Mouse (Mus musculus): ENCODE data around the gene Pon2.

The Pon2 gene

DNA sequence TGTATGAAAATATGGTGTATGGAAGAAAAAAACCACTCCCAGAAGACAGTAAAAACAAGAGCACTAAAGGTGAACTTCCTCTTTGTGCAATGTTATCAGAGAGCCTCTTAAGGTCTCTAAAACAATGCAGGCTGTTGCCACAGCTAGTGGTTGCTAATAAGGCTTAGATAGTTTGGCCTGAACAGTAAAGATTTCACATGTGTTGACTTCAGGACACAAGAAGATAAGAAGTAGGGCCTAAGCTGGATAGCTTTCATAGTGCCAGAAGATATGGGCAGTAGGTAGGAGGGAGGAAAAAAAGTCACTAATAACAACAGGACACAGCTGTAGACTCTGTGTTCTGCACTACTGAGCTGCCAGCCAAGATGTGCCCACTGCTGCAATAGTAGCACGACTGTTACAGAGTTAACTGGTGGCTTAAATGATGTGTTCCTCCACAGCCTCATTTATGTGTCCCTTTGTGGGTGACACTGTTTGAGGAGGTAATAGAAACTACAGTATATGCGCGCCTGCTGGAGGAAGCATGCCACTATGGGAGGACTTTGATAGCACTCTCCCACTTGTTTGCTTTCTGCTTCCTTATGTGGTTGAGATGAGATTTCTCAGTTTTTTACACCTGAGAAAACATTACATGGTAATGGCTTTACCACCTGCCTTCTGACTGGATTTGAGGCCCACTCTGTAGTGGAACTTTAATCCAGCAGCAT, 17.0 kb upstream of the Pon2 start:
- Histone ChIP-seq H3K4me1 (replicated peaks; ENCODE audit: low read depth, low read length) (no peaks in the 10 kb centered on the region), H3K9me3 (ENCODE audit: low read length) (peaks cover 41% of the 10 kb centered on the region), H3K36me3 (ENCODE audit: insufficient read depth, low read length) (peaks cover 5% of the 10 kb centered on the region; the same call in 1 of the 2 replicates), H3K27me3 (ENCODE audit: insufficient read depth, low read length) (no peaks in the 10 kb centered on the region), H3K4me3 (replicated peaks; ENCODE audit: low read length) (no peak overlapping the region)
- TF ChIP-seq CTCF (conservative IDR thresholded peaks at IDR 0.05; ENCODE audit: low read length) (no peak), POU5F1 (IDR thresholded peaks at IDR 0.05; ENCODE audit: borderline replicate concordance, low read length) (no peak), NANOG (IDR thresholded peaks at IDR 0.05; ENCODE audit: borderline replicate concordance, low read length) (no peak)

DNA sequence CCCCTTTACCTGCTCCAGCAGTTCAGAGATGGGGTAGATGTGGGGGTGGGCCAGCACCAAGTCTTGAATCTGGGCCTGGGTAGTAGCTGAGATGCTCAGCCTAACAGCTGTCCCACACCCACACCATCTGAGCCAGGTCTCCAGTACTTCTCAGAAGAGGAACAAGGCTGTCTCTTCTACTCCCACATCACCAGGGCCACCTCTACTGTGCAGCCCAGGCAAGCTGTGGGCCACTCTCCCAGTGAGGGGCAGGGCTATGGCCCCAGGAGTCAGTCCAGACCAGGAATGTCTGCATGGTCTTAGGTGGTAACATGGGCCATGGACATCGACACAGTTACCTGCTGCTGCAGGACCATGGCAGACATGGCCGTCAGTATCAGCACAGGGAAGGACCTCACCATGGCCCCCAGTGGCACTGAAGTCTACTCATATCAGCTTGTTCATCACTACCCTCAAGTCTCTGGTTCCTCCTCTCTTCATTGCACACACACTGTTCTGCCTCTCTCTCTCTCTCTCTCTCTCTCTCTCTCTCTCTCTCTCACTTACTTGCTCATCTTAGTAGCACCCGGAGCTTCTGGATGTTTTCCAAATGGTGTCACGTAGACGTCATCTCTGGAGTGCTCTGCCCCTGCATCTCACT, 15.8 kb upstream of the Pon2 start:
- Histone ChIP-seq H3K4me3 (replicated peaks; ENCODE audit: low read length) (no peak overlapping the region), H3K4me1 (replicated peaks; ENCODE audit: low read depth, low read length) (no peaks in the 10 kb centered on the region), H3K27me3 (ENCODE audit: insufficient read depth, low read length) (no peaks in the 10 kb centered on the region), H3K9me3 (ENCODE audit: low read length) (peaks cover 50% of the 10 kb centered on the region), H3K36me3 (ENCODE audit: insufficient read depth, low read length) (peaks cover 5% of the 10 kb centered on the region; the same call in 1 of the 2 replicates)
- TF ChIP-seq CTCF (conservative IDR thresholded peaks at IDR 0.05; ENCODE audit: low read length), result no peak
- TF ChIP-seq NANOG (IDR thresholded peaks at IDR 0.05; ENCODE audit: borderline replicate concordance, low read length), result no peak
- TF ChIP-seq POU5F1 (IDR thresholded peaks at IDR 0.05; ENCODE audit: borderline replicate concordance, low read length), result no peak

DNA sequence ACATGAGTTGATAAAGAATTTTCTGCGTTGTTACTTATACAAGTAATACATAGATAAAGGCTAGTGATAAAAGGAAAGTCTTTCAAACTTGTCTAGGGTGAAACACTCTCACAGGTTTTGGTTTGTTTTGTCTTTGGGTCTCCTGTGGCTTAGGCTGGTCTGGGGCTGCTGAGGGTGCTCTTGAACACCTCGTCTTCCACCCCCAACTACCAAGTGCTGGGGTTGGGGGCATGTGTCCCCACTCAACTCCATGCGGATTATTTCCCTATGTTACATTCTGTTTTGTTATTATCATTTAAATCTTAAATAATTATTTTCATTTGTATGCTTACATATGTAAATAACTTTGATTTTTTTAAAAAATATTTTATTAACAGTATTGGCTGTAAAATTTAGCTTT, 12.2 kb upstream of the Pon2 start:
- Histone ChIP-seq H3K9me3 (ENCODE audit: low read length) (peaks cover 36% of the 10 kb centered on the region), H3K36me3 (ENCODE audit: insufficient read depth, low read length) (peaks cover 5% of the 10 kb centered on the region; the same call in 1 of the 2 replicates), H3K27me3 (ENCODE audit: insufficient read depth, low read length) (no peaks in the 10 kb centered on the region), H3K4me1 (replicated peaks; ENCODE audit: low read depth, low read length) (0 out of 2 replicates have a peak, but pooled peaks cover 4% of the 10 kb centered on the region), H3K4me3 (replicated peaks; ENCODE audit: low read length) (no peak overlapping the region)
- TF ChIP-seq POU5F1 (IDR thresholded peaks at IDR 0.05; ENCODE audit: borderline replicate concordance, low read length) (no peak), NANOG (IDR thresholded peaks at IDR 0.05; ENCODE audit: borderline replicate concordance, low read length) (no peak), CTCF (conservative IDR thresholded peaks at IDR 0.05; ENCODE audit: low read length) (no peak)

DNA sequence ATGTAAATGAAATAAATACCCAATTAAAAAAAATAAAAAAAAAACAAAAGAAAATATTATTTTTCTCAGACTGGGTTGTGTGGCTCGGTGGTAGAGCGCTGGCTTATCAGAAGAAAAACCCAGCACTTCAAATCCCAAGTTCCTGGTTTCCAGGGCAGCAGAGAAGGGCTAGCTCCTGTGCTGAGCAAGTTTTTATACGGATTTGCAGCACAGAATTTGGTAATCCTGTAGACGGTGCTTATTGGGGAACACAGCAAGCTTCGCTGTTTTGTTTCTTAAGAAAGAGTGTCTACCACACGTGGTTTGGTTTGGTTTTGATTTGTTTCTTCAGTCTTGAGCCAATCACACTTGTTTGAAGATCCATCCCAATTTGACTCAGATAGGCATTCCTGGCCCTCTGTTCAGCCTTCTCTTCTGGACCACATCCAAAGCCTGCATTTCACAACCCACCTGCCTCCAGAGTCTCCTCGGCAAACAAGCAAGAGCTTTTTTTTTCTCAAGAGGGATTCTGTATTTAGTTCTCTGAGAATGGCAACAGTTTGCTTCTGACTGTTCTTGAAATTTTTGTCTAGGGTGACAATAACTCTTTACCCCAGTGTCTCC, 11.4 kb upstream of the Pon2 start:
- TF ChIP-seq NANOG (IDR thresholded peaks at IDR 0.05; ENCODE audit: borderline replicate concordance, low read length) (no peak), CTCF (conservative IDR thresholded peaks at IDR 0.05; ENCODE audit: low read length) (no peak), POU5F1 (IDR thresholded peaks at IDR 0.05; ENCODE audit: borderline replicate concordance, low read length) (no peak)
- H3K9me3 ChIP-seq (ENCODE audit: low read length), result peaks cover 29% of the 10 kb centered on the region
- no peaks in the 10 kb centered on the region for H3K27me3 ChIP-seq (ENCODE audit: insufficient read depth, low read length)
- H3K4me3 ChIP-seq (replicated peaks; ENCODE audit: low read length), result no peak overlapping the region
- H3K4me1 ChIP-seq (replicated peaks; ENCODE audit: low read depth, low read length), result 0 out of 2 replicates have a peak, but pooled peaks cover 4% of the 10 kb centered on the region
- H3K36me3 ChIP-seq (ENCODE audit: insufficient read depth, low read length), result peaks cover 5% of the 10 kb centered on the region; the same call in 1 of the 2 replicates

DNA sequence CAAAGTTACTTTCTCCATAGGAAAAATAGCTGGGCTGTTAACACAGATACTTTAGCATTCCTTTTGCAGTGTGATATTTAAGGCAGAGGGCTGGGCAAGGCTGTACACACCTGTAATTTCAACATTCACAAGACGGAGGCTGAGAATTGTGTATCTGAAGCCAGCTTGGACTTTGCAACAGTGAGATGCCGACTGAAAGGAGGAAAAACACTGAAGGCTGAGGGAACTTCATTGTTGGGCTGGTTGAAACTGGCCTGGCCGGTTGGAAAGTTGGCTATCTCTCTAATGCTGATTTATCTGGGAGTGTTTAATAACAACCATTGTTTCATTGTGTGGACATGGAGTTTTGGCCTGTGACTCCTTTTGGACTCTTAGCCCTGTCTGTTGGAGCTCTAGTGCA, 7.7 kb upstream of the Pon2 start:
- no peak for TF ChIP-seq NANOG (IDR thresholded peaks at IDR 0.05; ENCODE audit: borderline replicate concordance, low read length)
- no peak for TF ChIP-seq CTCF (conservative IDR thresholded peaks at IDR 0.05; ENCODE audit: low read length)
- TF ChIP-seq POU5F1 (IDR thresholded peaks at IDR 0.05; ENCODE audit: borderline replicate concordance, low read length), result no peak
- Histone ChIP-seq H3K4me3 (replicated peaks; ENCODE audit: low read length) (no peak overlapping the region), H3K4me1 (replicated peaks; ENCODE audit: low read depth, low read length) (0 out of 2 replicates have a peak, but pooled peaks cover 4% of the 10 kb centered on the region), H3K27me3 (ENCODE audit: insufficient read depth, low read length) (peaks cover under 1% of the 10 kb centered on the region; the same call in 1 of the 2 replicates), H3K9me3 (ENCODE audit: low read length) (peaks cover 15% of the 10 kb centered on the region), H3K36me3 (ENCODE audit: insufficient read depth, low read length) (no peaks in the 10 kb centered on the region)

DNA sequence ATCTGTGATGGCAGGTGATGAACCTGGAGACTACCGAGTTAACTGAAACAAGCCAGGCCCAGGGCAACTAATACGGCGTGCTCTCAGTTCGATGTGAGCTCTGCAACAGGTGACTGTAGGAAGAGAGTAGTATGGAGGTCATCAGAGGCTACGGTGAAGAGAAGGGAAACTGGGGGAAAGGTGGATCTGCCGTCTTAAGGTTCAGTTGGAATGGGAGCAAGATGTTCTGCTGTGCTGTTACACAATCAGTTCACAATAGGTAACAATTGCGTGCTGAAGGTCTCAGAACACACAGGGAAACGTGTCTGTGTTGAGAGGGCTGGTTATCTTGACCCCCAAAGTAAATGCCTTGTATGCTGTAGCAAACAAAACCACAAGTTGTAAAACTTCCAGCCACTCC, 6.7 kb upstream of the Pon2 start:
- no peak for TF ChIP-seq POU5F1 (IDR thresholded peaks at IDR 0.05; ENCODE audit: borderline replicate concordance, low read length)
- no peak for TF ChIP-seq NANOG (IDR thresholded peaks at IDR 0.05; ENCODE audit: borderline replicate concordance, low read length)
- no peak for TF ChIP-seq CTCF (conservative IDR thresholded peaks at IDR 0.05; ENCODE audit: low read length)
- Histone ChIP-seq H3K36me3 (ENCODE audit: insufficient read depth, low read length) (no peaks in the 10 kb centered on the region), H3K4me1 (replicated peaks; ENCODE audit: low read depth, low read length) (0 out of 2 replicates have a peak, but pooled peaks cover 4% of the 10 kb centered on the region), H3K9me3 (ENCODE audit: low read length) (peaks cover 8% of the 10 kb centered on the region), H3K4me3 (replicated peaks; ENCODE audit: low read length) (no peak overlapping the region), H3K27me3 (ENCODE audit: insufficient read depth, low read length) (peaks cover 8% of the 10 kb centered on the region)

DNA sequence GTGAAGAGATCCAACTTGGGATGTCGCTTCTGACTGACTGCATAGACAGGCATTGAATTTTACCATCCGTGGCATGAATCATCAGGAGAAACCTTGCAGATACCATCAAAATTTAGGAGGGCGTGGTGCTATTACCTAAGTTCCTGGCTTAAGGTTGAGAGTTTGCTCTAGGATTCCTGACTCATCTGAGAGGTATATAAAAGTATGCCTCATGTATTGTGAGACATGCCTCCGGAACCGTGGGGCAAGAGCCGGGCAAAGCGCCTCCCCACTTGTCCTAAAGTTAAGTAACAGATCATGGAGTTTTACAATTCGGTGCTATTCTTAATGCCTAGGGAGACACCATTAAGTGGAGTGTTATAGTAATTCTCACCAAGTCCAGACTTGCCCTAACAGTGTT, 2.4 kb upstream of the Pon2 start:
- Histone ChIP-seq H3K9me3 (ENCODE audit: low read length) (no peaks in the 10 kb centered on the region), H3K36me3 (ENCODE audit: insufficient read depth, low read length) (no peaks in the 10 kb centered on the region), H3K27me3 (ENCODE audit: insufficient read depth, low read length) (peaks cover 41% of the 10 kb centered on the region), H3K4me1 (replicated peaks; ENCODE audit: low read depth, low read length) (0 out of 2 replicates have a peak, but pooled peaks cover 11% of the 10 kb centered on the region), H3K4me3 (replicated peaks; ENCODE audit: low read length) (no peak overlapping the region)
- TF ChIP-seq NANOG (IDR thresholded peaks at IDR 0.05; ENCODE audit: borderline replicate concordance, low read length), result no peak
- TF ChIP-seq CTCF (conservative IDR thresholded peaks at IDR 0.05; ENCODE audit: low read length), result no peak
- no peak for TF ChIP-seq POU5F1 (IDR thresholded peaks at IDR 0.05; ENCODE audit: borderline replicate concordance, low read length)

DNA sequence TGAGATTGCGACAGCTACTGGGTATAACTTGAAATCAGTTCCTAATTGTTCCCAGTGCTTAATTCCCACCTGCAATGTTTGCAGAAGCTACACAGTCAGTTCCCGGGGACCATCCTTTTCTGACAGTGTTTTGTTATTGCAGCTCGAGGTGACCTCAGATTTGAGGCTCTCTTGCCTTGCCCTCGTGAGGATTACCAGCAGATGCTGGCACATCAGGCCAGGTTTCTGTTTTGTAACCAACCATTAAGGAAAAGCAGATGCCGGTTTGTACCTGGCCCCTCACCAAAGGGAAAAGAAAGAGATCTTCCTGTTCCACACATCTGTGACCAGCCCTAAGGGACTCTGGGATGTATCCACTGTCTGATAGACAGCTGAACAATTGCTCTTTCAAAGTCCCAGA, 1.3 kb upstream of the Pon2 start:
- Histone ChIP-seq H3K4me1 (replicated peaks; ENCODE audit: low read depth, low read length) (0 out of 2 replicates have a peak, but pooled peaks cover 11% of the 10 kb centered on the region), H3K27me3 (ENCODE audit: insufficient read depth, low read length) (peaks cover 46% of the 10 kb centered on the region), H3K4me3 (replicated peaks; ENCODE audit: low read length) (no peak overlapping the region), H3K9me3 (ENCODE audit: low read length) (no peaks in the 10 kb centered on the region), H3K36me3 (ENCODE audit: insufficient read depth, low read length) (no peaks in the 10 kb centered on the region)
- TF ChIP-seq CTCF (conservative IDR thresholded peaks at IDR 0.05; ENCODE audit: low read length) (no peak), POU5F1 (IDR thresholded peaks at IDR 0.05; ENCODE audit: borderline replicate concordance, low read length) (no peak), NANOG (IDR thresholded peaks at IDR 0.05; ENCODE audit: borderline replicate concordance, low read length) (no peak)

All from E14TG2a.4 (cell line).